12 mouse cellular contexts compared by ENCODE assay signal in genomic region chr9:110229566-110230248, GRCm38 (mm10). TPM values are rescaled to one million over a fixed set of nuclear protein-coding genes. Genes with fewer than 3 reads are reported as not detected.
DNase-seq lines count a peak whose midpoint lies in the region; ATAC-seq lines count a peak whose summit lies in the region.
"Had no signal": no experiment of that assay in that cellular context is flagged by ENCODE, and none has a peak within 500 bp of the region (broad histone marks: within the 10 kb centered on the region; RNA-seq: fewer than 3 reads in every experiment).

No protein-coding gene starts in this region.

- DNase-seq in hindbrain, embryonic 11.5 days (ENCODE audit: low spot score): no peak
- peak; percentile 6 for DNase-seq in neural tube, embryonic 11.5 days (ENCODE audit: low spot score)
- DNase-seq in neural tube, embryonic 10.5 days (ENCODE audit: extremely low spot score, low spot score): no peak
- DNase-seq in cerebellum, postnatal 14 days: peak; percentile 36 to 40
- DNase-seq in ovary, postnatal 14 days (ENCODE audit: low spot score): no peak
- no peak for DNase-seq in layer of hippocampus, postnatal 25 days (ENCODE audit: extremely low spot score in 1 of 2, low spot score in 1 of 2)
- DNase-seq: adrenal gland, postnatal 10 days; retina, postnatal 1 day had no signal

- 0 out of 2 replicates have a peak overlapping the region, but pooled peaks have one; percentile 23 for H3K27ac ChIP-seq in hindbrain, embryonic 12.5 days
- no peak overlapping the region; the same call in 1 of the 2 replicates for H3K27ac ChIP-seq in hindbrain, embryonic 11.5 days (ENCODE audit: low read depth, low read length)
- H3K27ac ChIP-seq in neural tube, embryonic 11.5 days (ENCODE audit: low read depth, low read length): no peak overlapping the region
- H3K27ac ChIP-seq: embryonic facial prominence, embryonic 15.5 days; hindbrain, embryonic 15.5 days; kidney, embryonic 15.5 days had no signal

- peaks cover 80% of the 10 kb centered on the region for H3K36me3 ChIP-seq in hindbrain, embryonic 12.5 days
- H3K36me3 ChIP-seq in hindbrain, embryonic 11.5 days (ENCODE audit: control insufficient read depth, insufficient read depth, low read length): peaks cover 5% of the 10 kb centered on the region
- H3K36me3 ChIP-seq in neural tube, embryonic 11.5 days (ENCODE audit: control insufficient read depth, insufficient read depth, low read length): peaks cover 20% of the 10 kb centered on the region

- H3K4me1 ChIP-seq in hindbrain, embryonic 12.5 days: no peaks in the 10 kb centered on the region
- no peaks in the 10 kb centered on the region for H3K4me1 ChIP-seq in hindbrain, embryonic 11.5 days (replicated peaks; ENCODE audit: control insufficient read depth, insufficient read depth, low read length)
- no peaks in the 10 kb centered on the region for H3K4me1 ChIP-seq in neural tube, embryonic 11.5 days (ENCODE audit: control insufficient read depth, insufficient read depth, low read length)
- H3K4me1 ChIP-seq: embryonic facial prominence, embryonic 15.5 days; hindbrain, embryonic 15.5 days; kidney, embryonic 15.5 days had no signal

- ATAC-seq in hindbrain, embryonic 12.5 days (ENCODE audit: low FRiP score): no peak
- ATAC-seq in hindbrain, embryonic 11.5 days (ENCODE audit: low FRiP score): no peak
- ATAC-seq in neural tube, embryonic 11.5 days (ENCODE audit: insufficient read depth, low FRiP score, low TSS enrichment): no peak

- H3K9me3 ChIP-seq in hindbrain, embryonic 12.5 days (replicated peaks): no peaks in the 10 kb centered on the region
- H3K9me3 ChIP-seq in hindbrain, embryonic 11.5 days (ENCODE audit: control insufficient read depth, low read length): no peaks in the 10 kb centered on the region
- H3K9me3 ChIP-seq in neural tube, embryonic 11.5 days (ENCODE audit: control insufficient read depth, low read length): no peaks in the 10 kb centered on the region
- H3K9me3 ChIP-seq: embryonic facial prominence, embryonic 15.5 days; hindbrain, embryonic 15.5 days; kidney, embryonic 15.5 days had no signal

- 88% methylated on average over 10 of the region's 10 CpGs for WGBS in hindbrain, embryonic 12.5 days
- 85% methylated on average over 10 of the region's 10 CpGs for WGBS in hindbrain, embryonic 11.5 days
- 88% methylated on average over 10 of the region's 10 CpGs for WGBS in neural tube, embryonic 11.5 days

- no peak overlapping the region for H3K9ac ChIP-seq in hindbrain, embryonic 12.5 days
- no peak overlapping the region for H3K9ac ChIP-seq in hindbrain, embryonic 11.5 days (ENCODE audit: low read depth, low read length)
- H3K9ac ChIP-seq in neural tube, embryonic 11.5 days (ENCODE audit: low read length): no peak overlapping the region
- H3K9ac ChIP-seq: embryonic facial prominence, embryonic 15.5 days; hindbrain, embryonic 15.5 days; kidney, embryonic 15.5 days had no signal

- H3K27me3 ChIP-seq in hindbrain, embryonic 12.5 days: no peaks in the 10 kb centered on the region
- H3K27me3 ChIP-seq in hindbrain, embryonic 11.5 days (ENCODE audit: control insufficient read depth, insufficient read depth, low read length): no peaks in the 10 kb centered on the region
- no peaks in the 10 kb centered on the region for H3K27me3 ChIP-seq in neural tube, embryonic 11.5 days (ENCODE audit: control insufficient read depth, insufficient read depth, low read length)
- H3K27me3 ChIP-seq: embryonic facial prominence, embryonic 15.5 days; hindbrain, embryonic 15.5 days; kidney, embryonic 15.5 days had no signal

- no peak overlapping the region for H3K4me2 ChIP-seq in hindbrain, embryonic 12.5 days (replicated peaks)
- H3K4me2 ChIP-seq in hindbrain, embryonic 11.5 days (replicated peaks; ENCODE audit: low read depth, low read length): no peak overlapping the region
- H3K4me2 ChIP-seq in neural tube, embryonic 11.5 days (ENCODE audit: low read depth): no peak overlapping the region
- H3K4me2 ChIP-seq: embryonic facial prominence, embryonic 15.5 days; hindbrain, embryonic 15.5 days; kidney, embryonic 15.5 days had no signal

- H3K4me3 ChIP-seq in hindbrain, embryonic 12.5 days: no peak overlapping the region
- H3K4me3 ChIP-seq in hindbrain, embryonic 11.5 days (ENCODE audit: low read depth, low read length): no peak overlapping the region
- H3K4me3 ChIP-seq in neural tube, embryonic 11.5 days (ENCODE audit: low read depth, low read length): no peak overlapping the region
- H3K4me3 ChIP-seq: embryonic facial prominence, embryonic 15.5 days; hindbrain, embryonic 15.5 days; kidney, embryonic 15.5 days had no signal

RNA-seq across cellular contexts. Expression of gene Cspg5, which starts 13.9 kb away (rescaled TPM):
- polyA plus RNA-seq in hindbrain, embryonic 12.5 days (2016; fragmentation: Nextera tagmentation; extraction: Ambion mirVana): 27.3 and 27.7 TPM in 2 replicates
- polyA plus RNA-seq in hindbrain, embryonic 11.5 days (2014; fragmentation: Nextera tagmentation; extraction: Ambion mirVana): 12.6 and 15.0 TPM in 2 replicates
- 19.6 and 21.3 TPM in 2 replicates for polyA plus RNA-seq in neural tube, embryonic 11.5 days (2014; fragmentation: Nextera tagmentation; extraction: Ambion mirVana)
- total RNA-seq in layer of hippocampus, postnatal 25 days (2021): 100 to 1,000 TPM; 307 to 311 TPM

Comparison
In these comparisons a context has a peak if more than half of its experiments do, and no peak if none do; other contexts are left out.
1. DNase-seq: peak in neural tube, embryonic 11.5 days (single experiment) and cerebellum, postnatal 14 days (2 of 2); none in hindbrain, embryonic 11.5 days (single experiment), neural tube, embryonic 10.5 days (single experiment), ovary, postnatal 14 days (single experiment) and layer of hippocampus, postnatal 25 days (0 of 2).